Mouse (Mus musculus) ES-Bruce4 (cell line): ENCODE results near the gene Tmem39b. TPM values are rescaled to one million over a fixed set of nuclear protein-coding genes. Genes with fewer than 3 reads are reported as not detected.

Experiments used
- H3K27ac ChIP-seq: 2 replicates; pipeline ENCODE4 v1.5.1; 2012; ENCODE audit warnings: low read length, inconsistent platforms; ENCODE audit not compliant: insufficient read depth
- H3K27me3 ChIP-seq: 2 replicates; pipeline ENCODE4 v1.6.1; 2012; ENCODE audit warnings: mild to moderate bottlenecking, low read length, inconsistent platforms; ENCODE audit not compliant: control insufficient read depth, poor library complexity, insufficient read depth, severe bottlenecking
- H3K36me3 ChIP-seq: 2 replicates; pipeline ENCODE4 v1.6.1; 2012; ENCODE audit warnings: inconsistent platforms, mild to moderate bottlenecking, low read length, moderate library complexity; ENCODE audit not compliant: control insufficient read depth, poor library complexity, insufficient read depth, severe bottlenecking
- H3K4me1 ChIP-seq: one replicate; pipeline ENCODE4 v1.8.1; 2011; ENCODE audit warnings: low read length; ENCODE audit not compliant: control insufficient read depth, insufficient read depth
- H3K4me3 ChIP-seq: 2 replicates; pipeline ENCODE4 v1.5.1; 2011; ENCODE audit warnings: low read depth, mild to moderate bottlenecking, low read length
- H3K9ac ChIP-seq: 2 replicates; pipeline ENCODE4 v1.6.1; 2012; ENCODE audit warnings: low read depth, mild to moderate bottlenecking, inconsistent platforms; ENCODE audit not compliant: poor library complexity, severe bottlenecking
- H3K9me3 ChIP-seq: replicated peaks from 2 replicates; pipeline ENCODE4 v1.6.1; 2012; ENCODE audit warnings: mild to moderate bottlenecking, low read length, inconsistent platforms; ENCODE audit not compliant: control insufficient read depth, poor library complexity, insufficient read depth, severe bottlenecking
- CTCF ChIP-seq: IDR thresholded peaks from one replicate; pipeline ENCODE4 v1.8.1; 2011; ENCODE audit warnings: low read depth, low read length
- EP300 ChIP-seq: IDR thresholded peaks from 2 replicates; pipeline ENCODE4 v1.6.1; 2011; ENCODE audit warnings: low read depth, low read length; ENCODE audit not compliant: insufficient read depth
- POLR2A ChIP-seq: IDR thresholded peaks from one replicate; pipeline ENCODE4 v1.8.1; 2011; ENCODE audit warnings: low read length; ENCODE audit not compliant: insufficient read depth
- polyA plus RNA-seq: library from polyadenylated mRNA; stranded (reverse); fragments of >200 nt; gene quantifications from 2 replicates; pipeline ENCODE4 v1.2.4, GENCODE M21; 2011; ENCODE audit warnings: low read depth; ENCODE audit not compliant: missing spikeins, insufficient read depth, insufficient read length

Gene Tmem39b
- polyA plus RNA-seq: 14.8 and 16.1 TPM in 2 replicates

DNA sequence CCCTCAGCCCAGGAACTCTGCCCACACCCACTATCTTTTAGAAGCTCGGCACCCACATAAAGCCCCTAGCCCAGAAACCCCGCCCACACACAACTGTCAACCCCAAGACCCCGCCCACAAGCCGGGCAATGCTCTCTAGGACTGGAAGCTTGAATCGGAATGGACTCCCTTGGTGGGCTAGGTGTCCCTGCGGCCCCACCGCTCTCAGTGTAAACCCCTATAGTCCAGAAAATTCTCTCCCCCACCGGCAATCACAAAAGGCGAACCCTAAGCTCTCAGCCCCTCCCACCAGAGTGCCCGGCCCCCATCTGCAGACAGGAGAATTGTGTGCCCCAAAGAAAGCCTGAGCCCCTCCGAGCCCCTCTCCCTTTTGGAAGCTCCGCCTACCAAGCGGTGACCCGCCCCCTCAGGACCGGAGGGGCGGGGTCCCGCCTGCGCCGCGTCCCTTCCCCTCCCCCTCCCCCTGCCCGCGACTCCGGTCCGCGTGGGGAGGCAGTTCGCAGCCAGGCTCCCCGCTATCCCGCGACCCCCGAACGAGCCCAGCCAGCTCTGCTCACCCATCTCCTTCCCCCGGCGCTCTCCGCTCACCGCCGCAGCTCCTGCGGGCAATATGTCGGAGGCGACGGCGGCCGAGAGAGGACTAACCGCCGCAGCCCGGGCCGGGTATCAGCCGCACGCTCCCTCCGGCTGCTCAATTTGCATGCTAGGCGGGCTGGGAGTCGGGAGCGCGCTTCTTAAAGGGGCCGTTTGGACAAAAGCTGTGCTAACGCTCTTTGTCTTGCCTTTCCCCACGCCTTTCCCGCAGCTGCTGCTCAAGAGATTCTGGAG, at the start of gene Tmem39b:
Gene Tmem39b, minus strand, starts transcription at position 681 of the 828 bp plus-strand sequence.
- no peaks in the 10 kb centered on the region for H3K36me3 ChIP-seq
- TF ChIP-seq EP300 (peak; percentile 10; the same call in 1 of the 2 replicates), POLR2A (no peak)
- peak within 1 kb of the TSS; percentile 87 for H3K9ac ChIP-seq
- H3K9me3 ChIP-seq: no peaks in the 10 kb centered on the region
- H3K4me1 ChIP-seq: no peaks in the 10 kb centered on the region
- H3K27ac ChIP-seq: peak within 1 kb of the TSS; percentile 60
- peak within 1 kb of the TSS; percentile 96 for H3K4me3 ChIP-seq
- H3K27me3 ChIP-seq: no peaks in the 10 kb centered on the region

DNA sequence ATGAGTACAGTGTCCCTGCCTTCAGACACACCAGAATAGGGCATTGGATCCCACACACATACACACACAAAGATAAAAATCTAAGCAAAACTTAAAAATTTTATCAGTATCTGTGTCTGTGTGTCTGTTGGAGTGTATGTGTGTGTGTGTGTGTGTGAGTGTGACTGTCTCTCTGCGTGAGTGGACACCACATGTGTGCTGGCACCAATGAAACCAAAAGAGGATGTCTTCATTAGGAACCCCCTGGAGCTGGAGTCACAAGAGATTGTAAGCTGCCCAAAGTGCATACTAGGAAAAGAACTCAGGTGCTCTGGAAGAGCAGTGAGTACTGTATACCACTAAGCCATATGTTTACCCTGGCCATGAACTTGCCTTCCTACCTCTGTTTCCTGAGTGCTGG, 49.5 kb upstream of the Tmem39b start:
- Histone ChIP-seq H3K9ac (no peak overlapping the region), H3K4me3 (no peak overlapping the region), H3K9me3 (no peaks in the 10 kb centered on the region), H3K36me3 (no peaks in the 10 kb centered on the region), H3K27ac (no peak overlapping the region), H3K27me3 (no peaks in the 10 kb centered on the region), H3K4me1 (peaks cover 6% of the 10 kb centered on the region)
- no peak for TF ChIP-seq EP300
- TF ChIP-seq POLR2A: no peak
- TF ChIP-seq CTCF: no peak

- Histone ChIP-seq H3K4me3 (no peak overlapping the region), H3K27me3 (no peaks in the 10 kb centered on the region), H3K36me3 (0 out of 2 replicates have a peak, but pooled peaks cover 3% of the 10 kb centered on the region), H3K4me1 (peaks cover 2% of the 10 kb centered on the region), H3K27ac (peak overlapping the region; percentile 18; the same call in 1 of the 2 replicates), H3K9me3 (no peaks in the 10 kb centered on the region), H3K9ac (peak overlapping the region; percentile 86)
- no peak for TF ChIP-seq CTCF
- no peak for TF ChIP-seq POLR2A
- TF ChIP-seq EP300: no peak
Observed at GRCm38 (mm10) chr4:129743494-129743893, 46.9 kb upstream of the Tmem39b start.

GRCm38 (mm10) chr4:129743010-129743390, 46.4 kb upstream of the Tmem39b start:
- no peaks in the 10 kb centered on the region for H3K9me3 ChIP-seq
- H3K4me3 ChIP-seq: peak overlapping the region; percentile 87
- no peaks in the 10 kb centered on the region for H3K27me3 ChIP-seq
- no peak for TF ChIP-seq EP300
- no peak for TF ChIP-seq CTCF
- no peak for TF ChIP-seq POLR2A
- H3K9ac ChIP-seq: peak overlapping the region; percentile 86
- 0 out of 2 replicates have a peak, but pooled peaks cover 3% of the 10 kb centered on the region for H3K36me3 ChIP-seq
- peaks cover 2% of the 10 kb centered on the region for H3K4me1 ChIP-seq
- peak overlapping the region; percentile 67 for H3K27ac ChIP-seq

GRCm38 (mm10) chr4:129742232-129743009, 45.8 kb upstream of the Tmem39b start, which contains the start of gene Khdrbs1:
TSS of gene Khdrbs1 (minus strand) at chr4:129742303.
- TF ChIP-seq POLR2A (peak; percentile 22), CTCF (no peak)
- H3K27ac ChIP-seq: peak within 1 kb of the TSS; percentile 67
- no peaks in the 10 kb centered on the region for H3K9me3 ChIP-seq

GRCm38 (mm10) chr4:129741974-129742231, 45.3 kb upstream of the Tmem39b start:
- H3K9me3 ChIP-seq: no peaks in the 10 kb centered on the region
- TF ChIP-seq POLR2A (no peak), CTCF (no peak), EP300 (no peak)
- H3K27ac ChIP-seq: peak overlapping the region; percentile 27; the same call in 1 of the 2 replicates

More at GRCm38 (mm10) chr4:129742232-129743009, 45.8 kb upstream of the Tmem39b start, which contains the start of gene Khdrbs1:
- no peaks in the 10 kb centered on the region for H3K27me3 ChIP-seq
- peaks cover 2% of the 10 kb centered on the region for H3K4me1 ChIP-seq
- 0 out of 2 replicates have a peak, but pooled peaks cover 3% of the 10 kb centered on the region for H3K36me3 ChIP-seq
- peak within 1 kb of the TSS; percentile 86 for H3K9ac ChIP-seq
- peak within 1 kb of the TSS; percentile 92 for H3K4me3 ChIP-seq

More at GRCm38 (mm10) chr4:129741974-129742231, 45.3 kb upstream of the Tmem39b start:
- Histone ChIP-seq H3K27me3 (no peaks in the 10 kb centered on the region), H3K4me3 (peak overlapping the region; percentile 92), H3K4me1 (peaks cover 2% of the 10 kb centered on the region), H3K36me3 (0 out of 2 replicates have a peak, but pooled peaks cover 3% of the 10 kb centered on the region), H3K9ac (peak overlapping the region; percentile 78)
